Mouse (Mus musculus) lung, adult 18-20 months (tissue): ENCODE measurements around the gene Ctla2b.
"Not testable (repeated sequence)": the region's sequence is repeated elsewhere in the genome, so short reads cannot be mapped to it uniquely, and the experiment has no call there.

Source experiments
- DNase-seq, 2 experiments: peaks; one replicate each; pipeline ENCODE4 v3.0.0; 2022; ENCODE audit warnings: mixed read lengths in 2 of 2

The Ctla2b gene

DNA sequence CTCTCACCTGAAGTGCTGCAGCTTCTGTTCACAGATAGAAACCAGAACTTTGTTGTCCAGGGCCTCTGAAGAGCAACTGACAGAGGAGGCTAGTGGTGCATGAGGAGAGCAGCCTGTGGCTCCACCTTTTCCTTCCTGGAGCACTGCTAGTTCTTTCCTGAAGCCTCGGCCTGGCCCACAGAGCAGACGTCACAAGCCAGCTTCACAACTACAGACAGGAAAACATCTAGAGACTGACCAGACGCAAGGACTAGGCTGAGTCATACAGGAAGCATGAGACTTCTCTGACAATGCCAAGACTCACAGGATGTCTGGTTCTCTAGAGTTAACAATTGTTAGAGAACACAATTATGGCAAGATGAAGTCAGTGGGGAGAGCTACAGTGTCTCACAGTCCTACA, at the start of gene Ctla2b:
Gene Ctla2b (minus strand): TSS at position 120 of the 400 bp plus-strand sequence.
- peak; percentile 83 to 86 for DNase-seq

DNA sequence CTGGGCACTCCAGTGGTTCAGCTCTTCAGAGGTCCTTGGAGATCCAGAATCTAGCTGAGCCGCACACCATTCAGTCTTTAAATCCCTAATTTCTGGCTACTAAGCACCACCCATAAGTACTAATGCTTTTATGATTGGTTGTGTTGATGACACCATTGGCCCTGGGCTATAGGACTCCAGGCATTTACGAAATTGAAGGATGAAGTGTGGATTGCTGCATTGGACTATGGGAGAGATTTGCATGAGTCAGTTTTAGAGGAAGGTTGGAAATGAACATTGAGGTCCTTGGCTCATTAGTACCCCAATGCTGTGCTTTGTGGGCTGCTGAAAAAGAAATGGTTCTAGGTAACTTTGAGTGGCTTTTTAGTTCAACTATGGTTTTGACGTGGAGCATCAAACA, 44.6 kb upstream of the Ctla2b start, which contains the start of gene Tpbpa:
Gene Tpbpa (minus strand): TSS at position 101 of the 400 bp plus-strand sequence.
- not testable (repeated sequence) for DNase-seq

DNA sequence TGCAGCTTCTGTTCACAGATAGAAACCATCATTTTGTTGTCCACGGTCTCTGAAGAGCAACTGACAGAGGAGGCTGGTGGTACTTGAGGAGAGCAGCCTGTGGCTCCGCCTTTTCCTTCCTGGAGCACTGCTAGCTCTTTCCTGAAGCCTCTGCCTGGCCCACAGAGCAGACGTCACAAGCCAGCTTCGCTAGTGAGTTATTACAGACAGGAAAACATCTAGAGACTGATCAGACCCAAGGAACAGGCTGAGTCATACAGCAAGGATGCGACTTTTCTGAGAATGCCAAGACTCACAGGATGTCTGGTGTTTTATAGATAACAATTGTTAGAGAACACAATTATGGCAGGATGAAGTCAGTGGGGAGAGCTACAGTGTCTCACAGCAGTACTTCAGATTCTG, 39.3 kb upstream of the Ctla2b start, which contains the start of the genes Gm49391 and Ctla2a:
Gene Gm49391 (minus strand): TSS at position 72 of the 402 bp plus-strand sequence.
Gene Ctla2a (minus strand): TSS at position 126 of the 402 bp plus-strand sequence.
- peak; percentile 82 to 87 for DNase-seq

DNA sequence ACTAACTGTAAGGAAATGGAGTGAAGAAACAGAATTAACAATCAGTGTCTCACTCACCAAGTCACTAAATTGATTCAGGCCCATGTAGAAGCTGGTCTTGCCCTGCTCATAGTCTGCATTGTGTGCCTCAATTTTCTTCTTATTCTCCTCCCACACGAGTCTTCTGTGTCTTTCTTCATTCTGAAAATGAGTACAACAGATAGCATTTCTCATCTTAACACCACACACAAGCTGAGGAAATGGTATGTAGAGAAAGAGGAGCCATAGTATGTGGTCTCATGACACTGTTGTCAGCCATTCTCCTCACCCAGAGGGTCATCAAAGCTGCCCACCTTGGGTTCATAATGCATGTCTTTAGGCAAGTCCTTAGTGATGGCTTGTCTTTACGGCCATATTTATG, 38.2 kb upstream of the Ctla2b start, which contains the start of gene Gm49393:
Gene Gm49393 (minus strand): TSS at position 101 of the 400 bp plus-strand sequence.
- not testable (repeated sequence) for DNase-seq

DNA sequence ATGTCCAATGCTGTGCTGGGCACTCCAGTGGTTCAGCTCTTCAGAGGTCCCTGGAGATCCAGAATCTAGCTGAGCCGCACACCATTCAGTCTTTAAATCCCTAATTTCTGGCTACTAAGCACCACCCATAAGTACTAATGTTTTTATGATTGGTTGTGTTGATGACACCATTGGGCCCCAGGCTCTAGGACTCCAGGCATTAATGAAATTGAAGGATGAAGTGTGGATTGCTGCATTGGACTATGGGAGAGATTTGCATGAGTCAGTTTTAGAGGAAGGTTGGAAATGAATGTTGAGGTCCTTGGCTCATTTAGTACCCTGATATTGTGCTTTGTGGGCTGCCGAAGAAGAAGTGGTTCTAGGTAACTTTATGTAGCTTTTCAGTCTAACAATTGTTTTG, 7.5 kb upstream of the Ctla2b start, which contains the start of gene Tpbpb:
Gene Tpbpb (minus strand): TSS at position 101 of the 400 bp plus-strand sequence.
- DNase-seq, result not testable (repeated sequence)

DNA sequence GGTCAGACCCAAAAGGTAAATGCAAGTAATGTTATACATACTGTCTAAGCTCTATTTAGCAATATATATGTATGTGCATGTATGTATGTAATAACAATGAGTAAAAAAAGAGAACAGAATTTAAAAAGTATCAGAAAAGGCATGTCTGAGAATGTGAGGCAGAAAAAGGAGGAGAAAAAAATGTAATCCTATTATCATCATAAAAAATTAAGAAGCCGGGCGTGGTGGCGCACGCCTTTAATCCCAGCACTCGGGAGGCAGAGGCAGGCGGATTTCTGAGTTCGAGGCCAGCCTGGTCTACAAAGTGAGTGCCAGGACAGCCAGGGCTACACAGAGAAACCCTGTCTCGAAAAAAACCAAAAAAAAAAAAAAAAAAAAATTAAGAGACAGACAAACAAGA, 453 bp downstream of the Ctla2b start, which contains the start of gene Gm49392:
Gene Gm49392 (minus strand): TSS at position 101 of the 400 bp plus-strand sequence.
- DNase-seq, result not testable (repeated sequence)

DNA sequence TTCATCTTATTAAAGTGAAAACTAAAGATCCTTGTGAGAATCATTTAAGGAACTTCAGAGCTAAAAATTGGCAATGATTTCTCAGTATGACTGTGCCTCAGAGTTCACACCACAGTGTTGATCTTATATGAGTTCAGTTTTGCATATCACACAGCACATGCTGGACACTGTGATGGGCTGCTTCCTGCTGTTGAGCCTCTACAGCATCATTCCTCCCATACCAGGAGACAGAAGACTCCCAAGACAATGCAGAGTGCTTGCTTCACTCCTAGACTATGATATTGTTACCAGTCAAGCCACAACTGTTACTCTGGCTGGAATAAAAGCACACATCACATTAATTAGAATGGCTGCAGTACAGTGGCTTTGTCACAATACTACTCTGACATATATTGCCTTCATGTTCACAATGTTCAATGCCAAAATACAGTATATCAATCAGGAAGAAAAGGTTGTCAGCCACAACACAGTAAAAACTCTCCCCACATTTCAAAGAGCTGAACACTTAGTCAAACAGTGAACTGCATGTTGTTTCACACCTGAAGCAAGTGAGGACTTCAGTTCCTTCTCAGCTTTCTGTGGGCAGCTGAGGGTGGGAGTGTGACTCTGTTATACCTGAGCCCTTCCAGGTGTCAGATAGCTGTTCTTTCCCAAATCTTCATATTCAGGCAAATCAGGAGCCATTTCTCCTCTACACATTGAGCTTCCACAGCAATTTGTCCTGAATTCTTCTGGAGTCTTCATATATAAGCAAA, 1.7 kb downstream of the Ctla2b start:
- DNase-seq, result no peak

DNA sequence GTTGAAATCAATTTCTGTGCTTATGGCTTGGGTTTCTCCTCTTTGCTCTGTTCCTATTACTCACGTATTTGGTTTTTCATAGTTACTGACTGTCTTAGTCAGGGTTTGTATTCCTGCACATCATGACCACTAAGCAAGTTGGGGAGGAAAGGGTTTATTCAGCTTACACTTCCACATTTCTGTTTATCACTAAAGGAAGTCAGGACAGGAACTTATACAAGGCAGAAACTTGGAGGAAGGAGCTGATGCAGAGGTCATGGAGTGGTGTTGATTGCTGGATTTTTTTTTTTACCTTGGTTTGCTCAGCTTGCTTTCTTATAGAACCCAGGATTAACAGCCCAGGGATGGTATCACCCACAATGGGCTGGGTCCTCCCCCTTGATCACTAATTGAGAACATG, 4.9 kb downstream of the Ctla2b start:
- DNase-seq, result no peak

DNA sequence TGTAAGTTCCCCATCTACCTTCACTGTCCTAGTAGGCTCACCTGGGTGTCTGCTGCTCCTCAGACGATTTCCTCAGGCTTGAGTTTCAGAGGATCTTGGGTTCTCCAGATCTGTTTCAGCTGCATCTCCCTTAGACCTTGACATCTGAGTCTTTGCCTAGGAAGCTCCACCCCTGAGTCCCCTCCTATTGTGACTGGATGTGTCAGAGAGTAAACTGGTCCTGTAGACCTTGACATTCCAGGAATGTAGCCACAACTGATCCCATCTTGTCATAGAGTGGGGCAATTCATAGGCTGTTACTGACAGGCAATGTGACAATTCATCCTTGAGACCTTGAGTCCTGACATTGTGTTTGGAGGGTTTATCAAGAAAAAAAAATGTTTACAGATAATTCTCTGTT, 33.0 kb downstream of the Ctla2b start, which contains the start of gene 4930486L24Rik:
Gene 4930486L24Rik (minus strand): TSS at position 195 of the 400 bp plus-strand sequence.
- no peak for DNase-seq

DNA sequence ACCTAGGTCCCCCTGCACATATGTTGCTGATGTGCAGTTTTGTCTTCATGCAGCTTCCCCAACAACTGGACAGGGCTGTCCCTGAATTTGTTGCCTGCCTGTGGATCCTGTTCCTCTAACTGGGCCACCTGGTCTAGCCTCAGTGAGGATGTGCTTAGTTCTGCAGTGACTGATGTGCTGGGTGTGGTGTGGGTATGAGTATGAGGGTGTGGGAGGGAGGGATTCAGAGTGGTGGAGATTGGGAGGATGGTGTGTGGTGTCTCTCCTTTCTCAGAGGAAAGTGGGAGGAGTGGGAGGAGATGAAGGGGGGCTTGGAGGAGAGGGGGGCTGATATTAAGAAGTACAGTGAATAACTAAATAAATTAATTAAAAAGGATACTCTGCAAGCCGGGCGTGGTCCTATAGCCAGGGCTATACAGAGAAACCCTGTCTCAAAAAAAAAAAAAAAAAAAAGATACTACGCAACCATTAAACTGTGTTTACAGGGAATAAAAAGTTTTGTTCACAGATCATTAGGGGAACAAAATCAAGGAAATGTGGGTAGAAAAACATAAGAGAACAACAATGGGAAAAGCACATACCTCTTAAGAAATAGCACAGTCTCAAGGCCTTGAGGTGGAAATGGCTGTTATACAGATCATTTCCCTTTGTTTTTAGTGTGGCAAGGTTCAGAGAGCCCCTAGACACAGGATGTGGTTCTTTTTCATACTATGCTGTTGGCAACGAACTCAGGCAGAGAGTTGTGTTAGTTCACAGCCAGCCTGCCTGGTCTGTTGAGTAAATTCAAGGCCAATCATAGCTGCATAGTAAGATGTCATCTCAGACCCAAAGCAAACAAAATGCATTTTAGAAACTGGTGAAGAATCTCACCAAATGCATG, 48.8 kb downstream of the Ctla2b start:
- peak in 1 of 2 experiments; percentile 38 for DNase-seq
